Mouse (Mus musculus) brown adipose tissue, adult 24 weeks (tissue): ENCODE results near the gene Sbk3. TPM values are rescaled to one million over a fixed set of nuclear protein-coding genes. Genes with fewer than 3 reads are reported as not detected.
A peak's percentile ranks its signal among the peaks of the same experiment; 100 is the strongest.

Source experiments
- H3K27ac ChIP-seq: fragments of 200-500 bp; replicated peaks from 2 replicates; pipeline ENCODE4 v1.5.1; 2012; ENCODE audit warnings: low read depth, mild to moderate bottlenecking, low read length
- H3K4me1 ChIP-seq: fragments of 200-500 bp; 2 replicates; pipeline ENCODE4 v1.6.1; 2012; ENCODE audit warnings: low read length, mixed read lengths; ENCODE audit not compliant: control insufficient read depth, insufficient read depth, insufficient read length
- H3K4me3 ChIP-seq: fragments of 200-500 bp; 2 replicates; pipeline ENCODE4 v1.5.1; 2012; ENCODE audit warnings: low read depth, mild to moderate bottlenecking, low read length, moderate library complexity; ENCODE audit not compliant: insufficient read depth
- polyA plus RNA-seq: library from polyadenylated mRNA; stranded (reverse); fragments of >200 nt; gene quantifications from 2 replicates; pipeline ENCODE4 v1.2.4, GENCODE M21; 2012; ENCODE audit not compliant: missing spikeins, insufficient read depth, insufficient read length

The Sbk3 gene
- polyA plus RNA-seq, 1 experiment: 0.75 TPM

DNA sequence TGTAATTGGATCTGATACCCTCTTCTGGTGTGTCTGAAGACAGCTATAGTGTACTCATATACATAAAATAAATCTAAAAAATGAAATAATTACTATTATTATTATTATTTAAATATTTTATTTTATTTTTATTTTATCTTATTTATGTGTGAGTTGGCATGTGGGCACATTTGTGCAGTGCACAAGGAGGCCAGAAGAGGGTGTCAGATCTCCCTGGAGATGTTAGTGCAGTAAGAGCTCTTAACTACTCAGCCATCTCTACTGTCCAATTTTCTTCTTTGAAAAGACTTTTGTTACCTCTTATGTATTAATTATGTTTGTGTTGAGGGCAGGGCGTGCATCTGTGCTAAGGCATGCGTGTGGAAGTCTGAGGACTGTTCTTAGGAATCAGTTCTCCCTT, 28.9 kb upstream of the Sbk3 start:
- Histone ChIP-seq H3K4me1 (peaks cover 8% of the 10 kb centered on the region; the same call in 1 of the 2 replicates), H3K27ac (no peak overlapping the region), H3K4me3 (no peak overlapping the region)

- H3K4me3 ChIP-seq: no peak overlapping the region
- H3K27ac ChIP-seq: no peak overlapping the region
Measured at GRCm38 (mm10) chr7:4996934-4997333, 26.0 kb upstream of the Sbk3 start.

DNA sequence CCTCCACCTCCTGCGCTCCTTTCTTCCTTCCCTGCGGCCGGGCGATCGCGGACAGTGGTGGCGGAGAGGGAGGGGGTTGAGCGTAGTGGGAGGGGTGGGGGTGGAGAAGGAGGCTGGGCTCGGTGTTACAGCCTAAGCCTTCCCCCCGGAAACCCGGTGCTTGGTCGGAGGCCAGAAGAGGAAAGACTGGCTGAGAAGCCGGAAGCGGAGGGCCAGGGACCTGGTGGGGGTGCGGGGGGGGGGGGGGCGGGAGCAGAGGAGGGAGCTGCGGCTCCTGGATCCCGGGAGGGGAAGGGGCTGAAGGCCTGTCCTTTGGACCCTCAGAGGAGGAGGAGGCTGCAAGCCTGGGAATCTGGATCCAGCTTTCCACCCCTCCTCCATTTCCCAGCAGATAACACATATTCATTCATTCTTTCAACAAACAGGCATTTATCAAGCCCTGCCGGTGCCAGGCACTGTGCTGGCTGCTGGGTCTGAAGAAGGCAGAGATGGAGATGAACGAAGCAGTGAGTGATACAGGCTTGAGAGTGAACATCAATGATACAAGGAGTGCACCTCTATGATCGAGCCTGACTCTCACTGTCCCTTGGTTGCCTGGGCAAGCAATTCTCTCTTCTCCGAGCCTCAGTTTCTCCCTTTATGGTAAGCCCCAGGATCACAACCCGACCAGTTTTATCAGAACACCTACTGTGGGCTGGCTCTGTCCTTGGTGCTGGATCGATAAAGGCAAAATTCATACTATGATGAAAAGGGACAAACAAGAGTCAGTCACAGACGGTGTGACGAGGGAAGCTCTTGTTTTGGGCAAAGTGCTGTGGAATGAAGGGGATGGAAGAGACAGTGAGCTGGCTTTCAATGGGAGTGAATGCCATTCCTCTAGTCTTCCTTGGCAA, 25.3 kb upstream of the Sbk3 start, which contains the start of gene Zfp579:
Zfp579 (minus strand) TSS at position 156 of the 893 bp plus-strand sequence.
- Histone ChIP-seq H3K4me1 (peaks cover 8% of the 10 kb centered on the region), H3K4me3 (peak within 1 kb of the TSS; percentile 90), H3K27ac (0 out of 2 replicates have a peak within 1 kb of the TSS, but pooled peaks have one; percentile 19)

More at GRCm38 (mm10) chr7:4996934-4997333, 26.0 kb upstream of the Sbk3 start:
- peaks cover 8% of the 10 kb centered on the region for H3K4me1 ChIP-seq

DNA sequence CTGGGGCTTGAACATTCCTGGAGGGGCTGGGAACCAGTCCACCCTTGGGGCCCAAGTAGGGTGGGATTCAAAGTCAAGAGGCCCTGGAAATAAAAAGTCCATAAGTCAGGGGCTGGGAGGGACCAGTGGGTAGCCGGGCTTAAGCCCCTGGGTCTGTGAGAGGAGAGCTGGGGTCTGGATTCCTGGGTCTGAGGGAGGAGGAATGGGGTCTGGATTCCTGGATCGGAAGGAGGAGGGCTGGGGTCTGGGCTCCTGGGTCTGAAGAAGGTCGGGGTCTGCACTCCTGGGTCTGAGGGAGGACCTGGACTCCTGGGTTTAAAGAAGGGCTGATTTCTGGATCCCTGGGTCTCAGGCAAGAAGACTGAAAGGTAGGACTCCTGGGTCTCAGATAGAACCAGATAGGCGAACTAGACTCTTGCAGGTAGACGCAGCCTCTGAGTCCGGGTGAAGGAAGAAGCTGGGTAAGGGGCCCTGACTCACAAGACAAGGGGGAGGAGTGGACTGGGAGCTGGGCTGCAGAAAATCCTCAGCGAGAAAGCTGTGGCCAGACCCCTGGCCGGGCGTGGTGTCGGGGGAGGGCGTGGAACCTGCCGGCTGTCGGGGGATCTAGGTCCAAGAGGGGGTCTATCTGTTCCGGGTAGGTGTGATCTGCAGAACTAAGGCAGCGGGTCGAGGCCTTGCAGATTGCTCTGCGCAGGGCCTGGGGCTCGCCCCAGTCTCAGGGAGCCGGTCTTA, 24.5 kb upstream of the Sbk3 start:
- H3K27ac ChIP-seq: 0 out of 2 replicates have a peak overlapping the region, but pooled peaks have one; percentile 19

GRCm38 (mm10) chr7:4993999-4994788, 23.2 kb upstream of the Sbk3 start:
- H3K27ac ChIP-seq: no peak overlapping the region
- peaks cover 8% of the 10 kb centered on the region for H3K4me1 ChIP-seq
- H3K4me3 ChIP-seq: no peak overlapping the region

More for the DNA sequence above, 24.5 kb upstream of the Sbk3 start:
- peak overlapping the region; percentile 90 for H3K4me3 ChIP-seq
- H3K4me1 ChIP-seq: peaks cover 8% of the 10 kb centered on the region

DNA sequence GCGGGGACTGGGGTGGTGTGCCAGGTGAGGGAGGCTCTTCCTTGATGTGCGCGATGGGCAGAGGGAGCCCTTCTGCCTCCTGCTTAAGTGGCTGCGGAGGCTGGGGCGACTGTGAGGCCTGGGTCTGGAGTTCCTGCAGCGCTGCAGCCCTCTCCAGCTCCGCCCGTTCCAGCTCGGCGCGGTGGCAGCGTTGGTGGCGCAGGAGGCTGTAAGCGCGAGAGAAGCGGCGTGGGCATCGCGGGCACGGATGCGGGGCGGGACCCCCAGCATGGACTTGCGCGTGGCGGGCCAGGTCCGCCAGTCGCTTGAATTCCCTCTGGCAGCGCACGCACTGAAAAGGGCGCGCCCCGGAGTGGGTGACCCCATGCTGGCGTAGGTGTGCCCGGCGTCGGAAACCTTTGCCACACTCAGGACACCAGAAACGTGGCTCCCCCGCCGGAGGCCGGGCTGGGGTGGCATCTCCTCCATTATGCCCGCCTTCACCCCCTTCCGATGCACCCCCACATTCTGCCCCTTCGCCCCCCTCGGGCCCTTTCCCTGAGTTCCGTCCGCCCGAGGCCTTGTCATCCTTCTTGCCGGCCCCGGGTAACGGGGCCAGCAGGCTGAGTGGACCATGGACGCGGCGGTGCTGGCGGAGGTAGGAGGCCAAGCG, 22.5 kb upstream of the Sbk3 start:
- Histone ChIP-seq H3K4me3 (no peak overlapping the region), H3K27ac (no peak overlapping the region), H3K4me1 (peaks cover 8% of the 10 kb centered on the region)

- no peak overlapping the region for H3K27ac ChIP-seq
Measured at GRCm38 (mm10) chr7:4988250-4988649, 17.3 kb upstream of the Sbk3 start.

DNA sequence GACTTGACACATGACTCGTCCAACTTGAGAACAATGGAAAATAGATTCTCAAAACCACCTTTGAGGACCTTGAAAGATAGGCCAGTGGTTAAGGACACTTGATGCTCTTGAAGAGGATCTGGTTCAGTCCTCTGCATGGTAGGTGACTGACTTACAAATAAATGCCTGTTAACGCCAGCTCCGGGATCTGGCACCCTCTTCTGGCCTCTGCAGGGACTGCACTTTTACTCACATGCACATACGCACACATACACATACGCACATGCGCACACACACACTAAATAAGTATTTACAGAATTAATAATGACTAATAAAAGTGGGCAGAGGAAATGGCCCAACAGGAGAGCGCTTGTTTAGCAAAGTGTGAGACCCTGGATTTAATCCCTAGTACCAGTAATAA, 5.9 kb upstream of the Sbk3 start:
- Histone ChIP-seq H3K4me3 (no peak overlapping the region), H3K27ac (no peak overlapping the region), H3K4me1 (peaks cover 2% of the 10 kb centered on the region; the same call in 1 of the 2 replicates)

More at GRCm38 (mm10) chr7:4988250-4988649, 17.3 kb upstream of the Sbk3 start:
- no peak overlapping the region for H3K4me3 ChIP-seq
- H3K4me1 ChIP-seq: no peaks in the 10 kb centered on the region

- peaks cover 2% of the 10 kb centered on the region; the same call in 1 of the 2 replicates for H3K4me1 ChIP-seq
Measured at GRCm38 (mm10) chr7:4975455-4975854, 4.5 kb upstream of the Sbk3 start.

GRCm38 (mm10) chr7:4972321-4973047, 1.5 kb upstream of the Sbk3 start:
- no peak overlapping the region for H3K4me3 ChIP-seq
- H3K27ac ChIP-seq: peak overlapping the region; percentile 32
- H3K4me1 ChIP-seq: peaks cover 2% of the 10 kb centered on the region; the same call in 1 of the 2 replicates

More at GRCm38 (mm10) chr7:4975455-4975854, 4.5 kb upstream of the Sbk3 start:
- Histone ChIP-seq H3K4me3 (no peak overlapping the region), H3K27ac (no peak overlapping the region)

- Histone ChIP-seq H3K27ac (no peak overlapping the region), H3K4me3 (no peak overlapping the region), H3K4me1 (peaks cover 2% of the 10 kb centered on the region; the same call in 1 of the 2 replicates)
Measured at GRCm38 (mm10) chr7:4971710-4972109, 742 bp upstream of the Sbk3 start.

DNA sequence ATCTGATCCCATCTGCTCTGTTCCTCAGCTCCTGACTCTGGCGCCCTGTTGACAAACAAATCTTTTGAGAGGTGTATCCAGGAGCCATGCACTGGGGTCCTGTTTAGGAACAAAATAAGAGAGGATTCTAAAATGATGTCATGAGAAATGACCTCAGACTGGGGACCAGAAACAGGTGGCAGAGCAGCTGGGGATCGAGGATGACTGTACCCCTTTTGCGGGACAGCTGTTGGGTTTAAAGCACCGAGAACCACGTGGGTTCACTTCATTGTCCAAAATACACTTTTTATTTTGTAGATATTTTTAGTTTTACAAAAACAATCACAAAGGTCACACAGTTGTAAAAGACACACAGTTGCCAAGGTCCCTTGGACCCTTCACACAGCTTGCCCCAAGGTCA, 6.0 kb downstream of the Sbk3 start:
- H3K4me1 ChIP-seq: no peaks in the 10 kb centered on the region
- no peak overlapping the region for H3K4me3 ChIP-seq
- no peak overlapping the region for H3K27ac ChIP-seq

DNA sequence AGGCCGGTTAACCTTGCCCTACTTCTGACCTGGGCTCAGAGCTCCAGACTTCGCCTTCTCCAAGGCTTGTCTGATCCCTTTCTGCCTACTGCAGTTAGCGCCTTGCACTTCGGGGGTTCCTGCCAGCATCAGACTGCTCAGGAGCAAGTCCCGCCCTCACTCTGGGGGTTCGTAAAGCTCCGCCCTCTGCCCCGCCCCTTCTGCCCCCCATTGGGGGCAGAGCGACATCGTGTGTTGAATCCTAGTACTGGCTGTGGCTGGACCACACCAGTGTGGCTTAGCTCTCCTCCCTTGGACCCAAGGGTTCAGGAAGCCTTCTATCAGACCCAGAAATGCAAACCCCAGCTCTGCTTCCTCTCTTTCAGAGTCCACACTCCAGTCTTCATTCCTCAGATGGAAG, 6.7 kb downstream of the Sbk3 start, which contains the start of gene Sbk2:
Sbk2 (minus strand) TSS at position 135 of the 400 bp plus-strand sequence.
- H3K4me1 ChIP-seq: no peaks in the 10 kb centered on the region
- H3K4me3 ChIP-seq: peak within 1 kb of the TSS; percentile 32
- H3K27ac ChIP-seq: no peak within 1 kb of the TSS
